Comparison of ENCODE assay signal across 19 mouse cellular contexts in the genomic region with DNA sequence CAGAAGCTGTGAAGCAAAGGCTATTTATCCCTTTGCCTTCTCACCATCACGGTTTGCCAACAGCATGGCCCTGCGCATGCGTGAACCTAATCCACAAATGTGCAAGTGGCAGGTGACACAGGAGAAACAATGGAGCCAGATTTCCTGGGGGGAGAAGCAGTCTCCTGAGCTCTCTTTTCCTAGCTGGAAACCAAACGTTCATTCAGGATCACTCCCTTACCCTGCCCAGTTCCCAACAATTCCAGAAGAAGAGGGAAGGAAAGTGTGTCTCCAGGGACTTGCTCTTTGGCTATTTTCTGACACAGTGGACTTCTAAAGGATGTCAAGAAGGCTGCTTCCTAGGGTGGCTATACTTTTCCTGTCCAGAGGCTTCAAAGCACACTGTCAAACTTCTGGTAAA. TPM values are rescaled to one million over a fixed set of nuclear protein-coding genes. Genes with fewer than 3 reads are reported as not detected.
DNase-seq lines count a peak whose midpoint lies in the region; ATAC-seq and TF ChIP-seq lines count a peak whose summit lies in the region.
"Had no signal": no experiment of that assay in that cellular context is flagged by ENCODE, and none has a peak within 500 bp of the region (broad histone marks: within the 10 kb centered on the region; RNA-seq: fewer than 3 reads in every experiment).

No protein-coding gene starts in this region.

- no peaks in the 10 kb centered on the region for H3K27me3 ChIP-seq in heart, embryonic 12.5 days (replicated peaks)
- no peaks in the 10 kb centered on the region for H3K27me3 ChIP-seq in kidney, adult 2 months (replicated peaks; ENCODE audit: control insufficient read depth, insufficient read depth, low read length)
- no peaks in the 10 kb centered on the region for H3K27me3 ChIP-seq in kidney, embryonic 14.5 days (ENCODE audit: control insufficient read depth, insufficient read depth, low read length)
- H3K27me3 ChIP-seq in midbrain, embryonic 14.5 days (ENCODE audit: control insufficient read depth, insufficient read depth, low read length) = no peaks in the 10 kb centered on the region
- H3K27me3 ChIP-seq: embryonic facial prominence, embryonic 12.5 days; hindbrain, embryonic 12.5 days; limb, embryonic 13.5 days; liver, embryonic 13.5 days had no signal

- no peak overlapping the region for H3K4me3 ChIP-seq in heart, embryonic 12.5 days
- H3K4me3 ChIP-seq in kidney, adult 2 months (ENCODE audit: insufficient read depth, low read depth, low read length) = no peak overlapping the region
- no peak overlapping the region for H3K4me3 ChIP-seq in kidney, embryonic 14.5 days (ENCODE audit: low read length)
- no peak overlapping the region for H3K4me3 ChIP-seq in midbrain, embryonic 14.5 days (replicated peaks; ENCODE audit: low read depth, low read length)
- H3K4me3 ChIP-seq: embryonic facial prominence, embryonic 12.5 days; hindbrain, embryonic 12.5 days; limb, embryonic 13.5 days; liver, embryonic 13.5 days had no signal

- peak; percentile 97 for DNase-seq in heart, adult 11 months
- DNase-seq in kidney, adult 2 months = peak; percentile 83
- DNase-seq in heart, postnatal 25 days (ENCODE audit: low spot score) = peak; percentile 32
- DNase-seq in kidney, postnatal 36 days = peak; percentile 66 to 70
- no peak for DNase-seq in frontal cortex, postnatal 14 days (ENCODE audit: low spot score in 2 of 2)
- DNase-seq in midbrain, embryonic 14.5 days = no peak
- DNase-seq: B cell, adult 2 months; cerebellum, adult 9-11 months; layer of hippocampus, postnatal 36 days; liver, embryonic 13.5 days; lung, embryonic 14.5 days; lung, postnatal 4 days; thymus, postnatal 14 days had no signal

- intact Hi-C loops in heart, postnatal 25 days (cut with DNase I) = no loop called here

- peaks cover 20% of the 10 kb centered on the region for H3K4me1 ChIP-seq in heart, embryonic 12.5 days (replicated peaks)
- no peaks in the 10 kb centered on the region for H3K4me1 ChIP-seq in kidney, adult 2 months (ENCODE audit: control insufficient read depth, insufficient read depth, low read length)
- H3K4me1 ChIP-seq in kidney, embryonic 14.5 days (ENCODE audit: control insufficient read depth, insufficient read depth, low read length) = no peaks in the 10 kb centered on the region
- no peaks in the 10 kb centered on the region for H3K4me1 ChIP-seq in midbrain, embryonic 14.5 days (ENCODE audit: control insufficient read depth, insufficient read depth, low read length)
- H3K4me1 ChIP-seq: embryonic facial prominence, embryonic 12.5 days; hindbrain, embryonic 12.5 days; liver, embryonic 13.5 days had no signal

- ATAC-seq in heart, embryonic 12.5 days (ENCODE audit: insufficient number of reproducible peaks, low FRiP score) = no peak
- no peak for ATAC-seq in kidney, embryonic 14.5 days (ENCODE audit: low FRiP score, low TSS enrichment)
- ATAC-seq in midbrain, embryonic 14.5 days (ENCODE audit: low FRiP score, low TSS enrichment) = no peak
- ATAC-seq: forebrain, embryonic 16.5 days had no signal

- H3K4me2 ChIP-seq in heart, embryonic 12.5 days = no peak overlapping the region
- H3K4me2 ChIP-seq in kidney, embryonic 14.5 days (replicated peaks; ENCODE audit: low read depth, low read length) = no peak overlapping the region
- no peak overlapping the region for H3K4me2 ChIP-seq in midbrain, embryonic 14.5 days (ENCODE audit: low read length)
- H3K4me2 ChIP-seq: embryonic facial prominence, embryonic 12.5 days; hindbrain, embryonic 12.5 days; limb, embryonic 13.5 days; liver, embryonic 13.5 days; lung, embryonic 14.5 days had no signal

- no peak overlapping the region for H3K27ac ChIP-seq in heart, embryonic 12.5 days (ENCODE audit: poor library complexity, severe bottlenecking)
- H3K27ac ChIP-seq in kidney, adult 2 months (ENCODE audit: insufficient read depth, low read depth, low read length) = peak overlapping the region; percentile 85
- no peak overlapping the region for H3K27ac ChIP-seq in kidney, embryonic 14.5 days (ENCODE audit: low read depth, low read length)
- H3K27ac ChIP-seq in midbrain, embryonic 14.5 days (replicated peaks; ENCODE audit: low read depth, low read length) = no peak overlapping the region
- H3K27ac ChIP-seq: embryonic facial prominence, embryonic 12.5 days; hindbrain, embryonic 12.5 days; limb, embryonic 13.5 days; liver, embryonic 13.5 days had no signal

- TF ChIP-seq POLR2A in kidney, adult 2 months (IDR thresholded peaks at IDR 0.05; ENCODE audit: low read depth, low read length) = no peak

- peaks cover 68% of the 10 kb centered on the region for H3K36me3 ChIP-seq in heart, embryonic 12.5 days
- H3K36me3 ChIP-seq in kidney, adult 2 months (ENCODE audit: control insufficient read depth, insufficient read depth, low read length) = no peaks in the 10 kb centered on the region; the same call in 1 of the 2 replicates
- peaks cover 20% of the 10 kb centered on the region; the same call in 1 of the 2 replicates for H3K36me3 ChIP-seq in kidney, embryonic 14.5 days (ENCODE audit: control insufficient read depth, insufficient read depth, low read length)
- peaks cover 55% of the 10 kb centered on the region for H3K36me3 ChIP-seq in midbrain, embryonic 14.5 days (ENCODE audit: control insufficient read depth, insufficient read depth, low read length)

- TF ChIP-seq CTCF in kidney, adult 2 months (conservative IDR thresholded peaks at IDR 0.05; ENCODE audit: insufficient read depth, insufficient read length, low read depth, low read length) = no peak

- H3K9me3 ChIP-seq in heart, embryonic 12.5 days (replicated peaks) = no peaks in the 10 kb centered on the region
- no peaks in the 10 kb centered on the region for H3K9me3 ChIP-seq in kidney, embryonic 14.5 days (ENCODE audit: control insufficient read depth, low read length)
- H3K9me3 ChIP-seq in midbrain, embryonic 14.5 days (ENCODE audit: control insufficient read depth, low read length) = no peaks in the 10 kb centered on the region
- H3K9me3 ChIP-seq: embryonic facial prominence, embryonic 12.5 days; hindbrain, embryonic 12.5 days; limb, embryonic 13.5 days; liver, embryonic 13.5 days had no signal

- H3K9ac ChIP-seq in heart, embryonic 12.5 days = no peak overlapping the region
- H3K9ac ChIP-seq in kidney, embryonic 14.5 days (ENCODE audit: low read depth, low read length) = no peak overlapping the region
- no peak overlapping the region for H3K9ac ChIP-seq in midbrain, embryonic 14.5 days (replicated peaks; ENCODE audit: low read length)
- H3K9ac ChIP-seq: embryonic facial prominence, embryonic 12.5 days; hindbrain, embryonic 12.5 days; limb, embryonic 13.5 days; liver, embryonic 13.5 days; lung, embryonic 14.5 days had no signal

- WGBS in heart, embryonic 12.5 days = 72% methylated on average over 4 of the region's 4 CpGs
- WGBS in kidney, adult 2 months = 70% methylated on average over 4 of the region's 4 CpGs
- 82% methylated on average over 4 of the region's 4 CpGs for WGBS in kidney, embryonic 14.5 days
- WGBS in midbrain, embryonic 14.5 days = 88% methylated on average over 4 of the region's 4 CpGs

RNA-seq across cellular contexts. Expression of gene Snx19, which starts 37.8 kb away (rescaled TPM):
- polyA plus RNA-seq in heart, embryonic 12.5 days (2016; fragmentation: Nextera tagmentation; extraction: Ambion mirVana) = 21.4 and 22.2 TPM in 2 replicates
- polyA plus RNA-seq in kidney, adult 2 months (2012; rRNA removed) = 15.7 and 17.6 TPM in 2 replicates
- 9.6 and 23.4 TPM in 2 replicates for polyA plus RNA-seq in kidney, embryonic 14.5 days (2014; fragmentation: Nextera tagmentation; extraction: Ambion mirVana)
- 10 to 100 TPM; 26.0 to 26.6 TPM for total RNA-seq in heart, postnatal 25 days (2021)
- 16.6 and 27.2 TPM in 2 replicates for polyA plus RNA-seq in midbrain, embryonic 14.5 days (2014; fragmentation: Nextera tagmentation; extraction: Ambion mirVana)

Comparison
In these comparisons a context has a peak if more than half of its experiments do, and no peak if none do; other contexts are left out.
1. DNase-seq: peak in heart, adult 11 months (single experiment), kidney, adult 2 months (single experiment), heart, postnatal 25 days (single experiment) and kidney, postnatal 36 days (2 of 2); none in frontal cortex, postnatal 14 days (0 of 2) and midbrain, embryonic 14.5 days (single experiment).